Mouse (Mus musculus) c-Kit-positive CD71-positive TER-119-positive erythroid progenitor cells, embryonic 14.5 days (primary cell): Measurements from ENCODE around the gene Fam208b.
"Not testable (repeated sequence)": the region's sequence is repeated elsewhere in the genome, so short reads cannot be mapped to it uniquely, and the experiment has no call there.

Source experiments
- DNase-seq: peaks from one replicate; pipeline ENCODE4 v3.0.0-alpha.2; 2013; ENCODE audit warnings: low spot score

Gene Fam208b

GRCm38 (mm10) chr13:3519357-3519756, 91.6 kb downstream of the Fam208b start:
- not testable (repeated sequence) for DNase-seq
